Mouse (Mus musculus): ENCODE measurements at regions not wholly inside any gene's neighbourhood (a gene's known extent, or its start where the extent isn't known, plus 50 kb on each side); places are given as distances from the start of the nearest gene placed in this dataset.

GRCm38 (mm10) chr4:5590531-5590930 lies 797.4 kb upstream of the Impad1 start:
- H3K9ac ChIP-seq (ENCODE audit: insufficient read depth, low read depth, low read length, poor library complexity, severe bottlenecking): no peak overlapping the region
- H3K9me3 ChIP-seq (ENCODE audit: control insufficient read depth, insufficient read depth, low read depth, low read length): no peaks in the 10 kb centered on the region
- TF ChIP-seq HCFC1 (IDR thresholded peaks at IDR 0.05; ENCODE audit: borderline replicate concordance, insufficient read depth, low read length) (no peak), ZNF384 (IDR thresholded peaks at IDR 0.05; ENCODE audit: low read depth, low read length) (no peak), MAFK (IDR thresholded peaks at IDR 0.05; ENCODE audit: insufficient read depth, low read depth, low read length) (no peak), CHD2 (IDR thresholded peaks at IDR 0.05; ENCODE audit: low read depth, low read length) (no peak), ZC3H11A (IDR thresholded peaks at IDR 0.05; ENCODE audit: borderline replicate concordance, low read depth, low read length) (no peak)
- no peaks in the 10 kb centered on the region for H3K36me3 ChIP-seq (ENCODE audit: control insufficient read depth, insufficient read depth, low read length, poor library complexity, severe bottlenecking)
- no peaks in the 10 kb centered on the region for H3K4me1 ChIP-seq (ENCODE audit: control insufficient read depth in 2 of 2, insufficient read depth in 2 of 2, low read length in 2 of 2, poor library complexity in 1 of 2)
- no peak overlapping the region for H3K27ac ChIP-seq (ENCODE audit: insufficient read depth, low read depth, low read length, poor library complexity, severe bottlenecking)
- in situ Hi-C loops (cut with MboI; ENCODE audit: low sequenced_read_pairs in 2 of 2, unreplicated experiment in 2 of 2): no loop called here
- no peak overlapping the region for H3K4me3 ChIP-seq (ENCODE audit: insufficient read depth in 1 of 2, low read depth in 1 of 2, low read length in 2 of 2, poor library complexity in 1 of 2, severe bottlenecking in 1 of 2)
- no peak for DNase-seq (ENCODE audit: low read depth, low spot score)

GRCm38 (mm10) chr4:5587465-5587864 lies 794.3 kb upstream of the Impad1 start:
- Histone ChIP-seq H3K36me3 (ENCODE audit: control insufficient read depth, insufficient read depth, low read length, poor library complexity, severe bottlenecking) (no peaks in the 10 kb centered on the region), H3K27ac (ENCODE audit: insufficient read depth, low read depth, low read length, poor library complexity, severe bottlenecking) (no peak overlapping the region), H3K9ac (ENCODE audit: insufficient read depth, low read depth, low read length, poor library complexity, severe bottlenecking) (no peak overlapping the region), H3K9me3 (ENCODE audit: control insufficient read depth, insufficient read depth, low read depth, low read length) (no peaks in the 10 kb centered on the region), H3K4me3 (ENCODE audit: insufficient read depth in 1 of 2, low read depth in 1 of 2, low read length in 2 of 2, poor library complexity in 1 of 2, severe bottlenecking in 1 of 2) (no peak overlapping the region), H3K4me1 (ENCODE audit: control insufficient read depth in 2 of 2, insufficient read depth in 2 of 2, low read length in 2 of 2, poor library complexity in 1 of 2) (no peaks in the 10 kb centered on the region)
- no peak for DNase-seq (ENCODE audit: low read depth, low spot score)
- in situ Hi-C loops (cut with MboI; ENCODE audit: low sequenced_read_pairs in 2 of 2, unreplicated experiment in 2 of 2): no loop called here
- TF ChIP-seq ZNF384 (IDR thresholded peaks at IDR 0.05; ENCODE audit: low read depth, low read length): no peak
- no peak for TF ChIP-seq ZC3H11A (IDR thresholded peaks at IDR 0.05; ENCODE audit: borderline replicate concordance, low read depth, low read length)
- TF ChIP-seq CHD2 (IDR thresholded peaks at IDR 0.05; ENCODE audit: low read depth, low read length): no peak
- no peak for TF ChIP-seq HCFC1 (IDR thresholded peaks at IDR 0.05; ENCODE audit: borderline replicate concordance, insufficient read depth, low read length)
- TF ChIP-seq MAFK (IDR thresholded peaks at IDR 0.05; ENCODE audit: insufficient read depth, low read depth, low read length): no peak

GRCm38 (mm10) chr4:5585205-5585604 lies 792.0 kb upstream of the Impad1 start:
- H3K9ac ChIP-seq (ENCODE audit: insufficient read depth, low read depth, low read length, poor library complexity, severe bottlenecking): no peak overlapping the region
- in situ Hi-C loops (cut with MboI; ENCODE audit: low sequenced_read_pairs in 2 of 2, unreplicated experiment in 2 of 2): no loop called here
- H3K9me3 ChIP-seq (ENCODE audit: control insufficient read depth, insufficient read depth, low read depth, low read length): no peaks in the 10 kb centered on the region
- H3K36me3 ChIP-seq (ENCODE audit: control insufficient read depth, insufficient read depth, low read length, poor library complexity, severe bottlenecking): no peaks in the 10 kb centered on the region
- H3K4me3 ChIP-seq (ENCODE audit: insufficient read depth in 1 of 2, low read depth in 1 of 2, low read length in 2 of 2, poor library complexity in 1 of 2, severe bottlenecking in 1 of 2): no peak overlapping the region
- H3K4me1 ChIP-seq (ENCODE audit: control insufficient read depth in 2 of 2, insufficient read depth in 2 of 2, low read length in 2 of 2, poor library complexity in 1 of 2): no peaks in the 10 kb centered on the region
- TF ChIP-seq HCFC1 (IDR thresholded peaks at IDR 0.05; ENCODE audit: borderline replicate concordance, insufficient read depth, low read length): no peak
- TF ChIP-seq CHD2 (IDR thresholded peaks at IDR 0.05; ENCODE audit: low read depth, low read length): no peak
- no peak for TF ChIP-seq ZC3H11A (IDR thresholded peaks at IDR 0.05; ENCODE audit: borderline replicate concordance, low read depth, low read length)
- TF ChIP-seq ZNF384 (IDR thresholded peaks at IDR 0.05; ENCODE audit: low read depth, low read length): no peak
- TF ChIP-seq MAFK (IDR thresholded peaks at IDR 0.05; ENCODE audit: insufficient read depth, low read depth, low read length): no peak
- DNase-seq (ENCODE audit: low read depth, low spot score): no peak
- H3K27ac ChIP-seq (ENCODE audit: insufficient read depth, low read depth, low read length, poor library complexity, severe bottlenecking): no peak overlapping the region

- Histone ChIP-seq H3K4me1 (ENCODE audit: control insufficient read depth in 2 of 2, insufficient read depth in 2 of 2, low read length in 2 of 2, poor library complexity in 1 of 2) (no peaks in the 10 kb centered on the region), H3K9me3 (ENCODE audit: control insufficient read depth, insufficient read depth, low read depth, low read length) (no peaks in the 10 kb centered on the region), H3K4me3 (ENCODE audit: insufficient read depth in 1 of 2, low read depth in 1 of 2, low read length in 2 of 2, poor library complexity in 1 of 2, severe bottlenecking in 1 of 2) (no peak overlapping the region), H3K9ac (ENCODE audit: insufficient read depth, low read depth, low read length, poor library complexity, severe bottlenecking) (no peak overlapping the region), H3K27ac (ENCODE audit: insufficient read depth, low read depth, low read length, poor library complexity, severe bottlenecking) (no peak overlapping the region), H3K36me3 (ENCODE audit: control insufficient read depth, insufficient read depth, low read length, poor library complexity, severe bottlenecking) (no peaks in the 10 kb centered on the region)
- in situ Hi-C loops (cut with MboI; ENCODE audit: low sequenced_read_pairs in 2 of 2, unreplicated experiment in 2 of 2): no loop called here
- DNase-seq (ENCODE audit: low read depth, low spot score): no peak
- no peak for TF ChIP-seq MAFK (IDR thresholded peaks at IDR 0.05; ENCODE audit: insufficient read depth, low read depth, low read length)
- TF ChIP-seq ZC3H11A (IDR thresholded peaks at IDR 0.05; ENCODE audit: borderline replicate concordance, low read depth, low read length): no peak
- TF ChIP-seq HCFC1 (IDR thresholded peaks at IDR 0.05; ENCODE audit: borderline replicate concordance, insufficient read depth, low read length): no peak
- TF ChIP-seq ZNF384 (IDR thresholded peaks at IDR 0.05; ENCODE audit: low read depth, low read length): no peak
These were observed 791.0 kb upstream of the Impad1 start for GRCm38 (mm10) chr4:5583989-5584677.
